Mouse (Mus musculus) layer of hippocampus, postnatal 36 days (tissue): ENCODE measurements around the gene Nkain4. TPM values are rescaled to one million over a fixed set of nuclear protein-coding genes. Genes with fewer than 3 reads are reported as not detected.

ENCODE experiments used
- DNase-seq, 2 experiments: peaks; one replicate each; pipeline ENCODE4 v3.0.0; 2022
- total RNA-seq, 2 experiments: library from RNA; stranded (reverse); gene quantifications; 2 replicates each; pipeline ENCODE4 v1.2.3; 2021

Gene Nkain4
- total RNA-seq, 2 experiments from 2014 or later: 54.5 to 57.2 TPM

DNA sequence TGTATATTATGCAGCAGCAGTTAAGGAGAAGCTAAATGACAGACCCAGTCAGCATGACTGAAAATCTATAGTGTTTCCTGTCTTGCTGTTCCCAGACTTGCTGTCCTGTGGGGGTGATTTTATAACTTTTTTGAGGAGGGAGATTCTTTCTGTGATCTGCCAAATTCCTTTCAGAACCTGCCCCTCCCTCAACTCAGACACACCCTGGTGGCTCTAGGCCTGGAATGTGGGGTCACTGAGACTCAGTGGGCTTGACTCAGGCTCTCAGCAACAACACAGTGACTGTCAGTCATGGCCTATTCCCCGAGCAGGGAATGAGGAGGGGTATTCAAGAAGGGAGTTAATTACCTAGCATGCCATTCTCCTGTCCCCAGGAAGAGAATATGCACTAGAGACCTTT lies 4.6 kb downstream of the Nkain4 start:
- DNase-seq: no peak

DNA sequence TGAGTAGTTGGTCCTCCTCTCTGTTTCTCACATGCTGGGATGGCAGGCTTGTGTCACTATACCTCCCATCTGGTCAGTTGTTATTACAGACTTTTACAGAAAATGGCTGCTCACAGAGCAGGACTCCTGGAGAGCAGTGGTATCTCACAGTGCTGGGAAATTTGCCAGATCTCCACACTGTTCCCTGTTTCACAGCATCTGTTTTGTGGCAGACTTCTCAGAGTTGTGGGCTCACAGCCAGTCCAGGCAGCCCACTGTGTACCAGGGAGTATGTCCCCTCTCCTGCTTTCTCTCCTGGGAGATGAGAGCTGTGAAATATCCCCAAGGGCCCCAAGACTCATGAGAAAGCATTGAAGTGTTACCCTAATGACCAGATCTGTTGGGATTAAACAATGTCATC lies 12.6 kb downstream of the Nkain4 start:
- peak; percentile 36 to 48 for DNase-seq

- DNase-seq: no peak
Observed at GRCm38 (mm10) chr2:180940187-180940586, 14.3 kb downstream of the Nkain4 start.

DNA sequence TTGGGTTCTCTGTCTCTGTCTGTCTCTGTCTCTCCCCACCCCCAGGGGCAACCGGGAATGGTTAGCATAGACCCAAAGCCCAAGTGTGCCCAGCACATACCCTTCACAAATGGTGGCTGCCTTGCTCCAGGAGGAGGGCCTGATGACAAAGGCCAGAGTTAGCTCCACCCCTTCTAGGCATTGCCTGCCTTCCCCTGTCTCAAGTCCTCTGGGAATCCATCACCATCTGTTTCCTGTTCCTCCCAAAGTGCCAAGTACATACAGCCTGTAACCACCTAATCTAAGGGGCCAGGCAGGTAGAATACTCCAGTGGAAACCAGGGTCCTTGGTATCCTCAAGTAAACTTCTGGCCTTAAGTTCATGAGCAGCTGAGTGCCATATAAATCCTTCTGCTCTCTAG lies 22.1 kb downstream of the Nkain4 start:
- no peak for DNase-seq

- DNase-seq: no peak
Observed at GRCm38 (mm10) chr2:180928723-180929122, 25.8 kb downstream of the Nkain4 start, which contains the start of gene Birc7. Gene Birc7 (plus strand): TSS chr2:180929023.

DNA sequence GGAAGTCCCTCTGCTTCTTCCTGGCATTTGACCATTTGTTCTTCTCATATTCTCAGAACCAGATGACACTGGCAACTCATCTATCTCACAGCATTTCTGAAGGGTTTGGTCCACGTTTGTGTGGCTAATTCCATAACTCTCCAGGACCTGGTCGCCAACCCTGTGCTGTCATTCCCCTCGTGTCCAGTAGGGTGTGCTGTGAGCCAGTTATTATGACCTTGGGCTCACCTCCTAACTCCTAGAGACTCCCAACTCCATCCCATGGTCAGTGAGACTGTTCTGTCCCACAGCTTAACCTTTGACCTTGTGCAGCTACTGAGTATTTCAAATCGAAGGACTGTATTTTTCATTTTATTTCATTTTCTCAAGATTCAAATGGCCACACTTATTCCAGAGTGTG lies 29.3 kb downstream of the Nkain4 start:
- peak; percentile 55 to 73 for DNase-seq

- no peak for DNase-seq
Observed at GRCm38 (mm10) chr2:180922739-180923138, 31.8 kb downstream of the Nkain4 start.

DNA sequence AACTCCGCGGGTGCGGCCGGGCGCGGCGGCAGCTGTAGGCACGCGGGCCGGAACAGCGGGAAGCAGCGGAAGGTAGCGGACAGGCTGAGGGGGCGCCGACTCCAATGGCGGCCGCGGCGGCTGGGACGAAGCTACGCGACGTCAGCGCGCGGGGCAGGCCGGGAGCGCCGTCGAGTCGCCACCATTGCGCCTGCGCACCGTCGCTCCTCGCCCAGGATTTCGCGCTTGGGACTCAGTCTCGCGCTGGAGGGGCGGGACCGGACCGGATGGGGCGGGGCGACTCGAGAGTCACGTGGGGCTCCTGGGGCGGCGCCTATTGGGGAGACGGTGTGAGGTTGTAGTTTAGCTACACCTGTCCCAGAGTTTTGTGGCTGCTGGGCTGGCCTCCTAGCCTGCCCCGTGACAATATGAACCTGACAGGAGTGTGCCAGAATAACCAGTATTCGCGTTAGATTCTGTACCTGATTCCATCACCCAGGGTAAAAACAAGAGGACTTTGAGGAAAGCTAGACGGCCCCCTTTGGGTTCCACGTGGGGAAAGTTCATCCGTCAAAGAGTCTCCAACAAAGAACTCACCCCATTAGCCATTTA lies 33.6 kb downstream of the Nkain4 start, which contains the start of gene Ythdf1:
Ythdf1 (minus strand) TSS at position 140 of the 591 bp plus-strand sequence.
- DNase-seq: peak; percentile 97 to 98

DNA sequence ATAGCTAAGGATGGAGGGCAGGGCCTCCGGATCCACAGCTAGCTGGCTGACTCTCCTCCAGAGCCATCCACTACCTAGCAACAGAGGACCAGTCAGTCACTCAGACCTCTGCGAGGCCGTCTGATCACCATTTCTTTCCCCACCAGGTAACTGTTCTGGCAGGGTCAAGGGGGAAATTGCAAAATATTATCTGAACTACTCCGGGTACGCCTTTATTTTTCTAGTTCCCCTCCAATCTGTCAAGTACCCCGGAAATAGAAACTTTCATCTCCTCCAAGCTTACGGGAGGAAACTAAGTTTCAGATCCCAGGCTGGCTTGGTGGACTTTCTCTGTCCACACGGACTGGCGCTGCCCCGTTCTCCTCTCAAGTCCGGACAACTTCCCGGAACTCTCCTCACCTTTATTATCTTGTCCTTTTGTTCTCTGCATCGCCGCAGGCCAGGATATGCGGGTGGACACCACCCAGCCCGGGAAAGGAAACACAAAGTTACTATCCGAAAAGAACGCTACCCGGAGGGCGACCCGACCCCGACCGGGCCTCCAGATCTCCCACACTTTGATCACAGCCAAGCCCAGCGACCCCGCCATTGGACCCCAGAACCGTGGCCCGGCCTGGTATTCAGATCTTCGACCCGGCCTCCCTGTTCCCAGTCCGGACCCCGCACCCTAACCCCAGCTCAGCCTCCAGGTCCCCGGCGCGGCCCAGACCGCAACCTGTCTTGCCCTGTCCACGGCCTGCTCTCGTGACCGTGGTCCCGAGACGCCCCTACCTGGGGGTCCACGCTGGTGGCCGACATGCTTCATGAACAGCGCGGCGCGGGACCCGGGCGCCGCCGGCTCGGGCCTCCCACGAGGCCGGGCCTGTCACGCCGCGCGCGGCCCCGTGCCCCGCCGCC lies 34.3 kb downstream of the Nkain4 start:
- DNase-seq: no peak

DNA sequence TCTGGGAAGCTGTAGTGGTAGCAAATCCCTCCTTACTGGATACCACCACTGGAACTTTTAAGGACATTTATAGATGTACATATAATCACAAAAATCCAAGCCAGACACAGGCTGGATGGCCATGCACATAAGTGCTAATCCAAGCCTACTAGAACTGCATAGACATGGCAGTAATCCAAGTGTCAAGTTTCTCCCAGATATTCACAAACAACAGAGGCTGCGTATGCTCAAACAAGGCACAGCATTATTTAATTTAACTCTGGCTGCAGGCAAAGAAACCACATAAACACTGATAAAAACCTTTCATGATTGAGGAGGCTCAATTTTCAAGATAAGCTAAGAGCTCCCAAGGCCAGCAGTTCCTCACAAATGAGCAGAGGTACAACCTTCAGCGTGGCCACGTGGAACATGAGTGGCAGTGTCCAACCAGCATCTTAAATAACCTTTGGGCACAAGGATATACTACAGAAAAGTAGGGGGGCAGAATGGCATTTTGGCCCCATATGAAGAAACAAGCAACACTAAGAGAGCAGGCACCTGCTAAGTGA lies 38.5 kb downstream of the Nkain4 start:
- no peak for DNase-seq

GRCm38 (mm10) chr2:180910928-180911327 lies 43.6 kb downstream of the Nkain4 start:
- DNase-seq: peak in 1 of 2 experiments; percentile 23

- no peak for DNase-seq
Observed at GRCm38 (mm10) chr2:180905556-180906221, 48.8 kb downstream of the Nkain4 start.

DNA sequence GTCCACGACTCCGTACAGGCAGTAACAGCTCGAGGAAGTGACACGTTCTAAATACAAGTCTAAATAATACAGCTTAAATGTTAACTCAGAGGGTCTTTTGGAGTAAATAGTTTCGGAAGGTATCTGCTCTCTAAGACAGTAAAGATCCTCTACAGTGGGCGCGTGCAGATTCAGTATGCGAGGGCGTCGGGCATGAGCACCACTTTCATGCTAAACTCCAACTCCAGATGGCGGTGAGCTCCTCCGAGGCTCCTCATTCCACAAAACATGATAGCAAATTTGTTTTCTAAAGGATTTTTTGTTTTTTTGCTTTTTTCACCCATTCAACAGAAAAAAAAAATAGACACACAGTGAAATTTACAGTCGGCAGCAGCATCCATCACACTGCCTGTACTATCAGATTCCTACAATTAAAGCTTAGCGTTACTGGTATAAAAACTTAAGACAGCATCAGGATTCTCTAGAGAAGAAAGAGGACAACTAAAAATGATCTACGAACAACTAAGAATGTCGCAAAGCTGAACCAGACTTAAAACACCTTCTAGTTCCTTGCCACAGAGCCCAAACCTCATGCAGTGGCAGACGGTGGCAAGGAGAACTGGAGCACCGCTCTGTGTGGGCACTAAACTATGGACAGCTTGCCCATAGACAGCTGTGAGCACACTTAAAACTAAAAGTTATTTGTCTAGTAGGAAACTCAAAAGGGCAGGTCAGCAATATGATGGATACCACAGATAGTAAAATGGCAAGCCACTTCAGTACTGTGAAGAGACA lies 49.9 kb downstream of the Nkain4 start:
- DNase-seq: no peak

GRCm38 (mm10) chr2:180902086-180902485 lies 52.4 kb downstream of the Nkain4 start:
- DNase-seq: no peak

GRCm38 (mm10) chr2:180897857-180898256 lies 56.6 kb downstream of the Nkain4 start:
- peak in 1 of 2 experiments; percentile 21 for DNase-seq

DNA sequence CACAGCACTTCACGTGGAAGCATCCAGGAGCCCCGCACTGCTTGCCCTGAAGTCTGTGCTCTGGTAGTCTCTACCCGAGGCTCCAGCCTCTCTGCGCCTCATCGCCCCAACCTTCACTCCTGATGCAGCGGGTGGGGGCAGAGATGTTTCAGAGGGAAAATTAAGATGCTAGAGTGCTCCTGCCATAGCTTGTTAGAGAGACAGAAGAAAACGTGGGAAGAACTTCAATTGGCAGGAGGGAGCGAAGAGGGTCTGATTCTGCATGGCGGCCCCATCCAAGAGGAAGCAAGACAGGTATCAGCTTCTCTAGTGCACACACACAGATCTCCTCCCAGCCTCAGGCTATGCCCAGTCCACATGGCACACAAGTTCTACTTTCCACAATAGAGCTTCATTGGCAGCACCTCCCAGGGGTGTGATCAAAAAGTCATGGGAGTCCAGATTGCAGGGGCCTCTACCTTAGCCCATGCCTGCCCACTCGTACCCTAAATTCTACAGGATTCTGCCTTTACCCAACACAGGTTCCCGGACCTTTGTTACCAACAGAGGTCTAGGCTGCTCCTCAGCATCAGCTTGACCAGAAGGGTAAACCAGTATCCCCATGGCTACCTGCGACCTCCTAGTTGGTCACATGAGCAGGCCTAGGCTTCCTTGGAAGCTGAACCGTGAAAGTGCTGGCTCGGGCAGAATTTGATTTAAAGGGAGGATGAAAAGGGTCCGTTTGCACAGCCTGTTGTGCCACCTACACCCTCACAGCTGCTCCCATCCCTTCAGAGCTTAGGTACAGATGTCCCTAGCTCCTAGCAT lies 57.5 kb downstream of the Nkain4 start:
- DNase-seq: peak; percentile 34 to 39

GRCm38 (mm10) chr2:180895837-180896525 lies 58.5 kb downstream of the Nkain4 start:
- DNase-seq: peak; percentile 25 to 28

GRCm38 (mm10) chr2:180895321-180895720 lies 59.2 kb downstream of the Nkain4 start:
- DNase-seq: peak in 1 of 2 experiments; percentile 21

DNA sequence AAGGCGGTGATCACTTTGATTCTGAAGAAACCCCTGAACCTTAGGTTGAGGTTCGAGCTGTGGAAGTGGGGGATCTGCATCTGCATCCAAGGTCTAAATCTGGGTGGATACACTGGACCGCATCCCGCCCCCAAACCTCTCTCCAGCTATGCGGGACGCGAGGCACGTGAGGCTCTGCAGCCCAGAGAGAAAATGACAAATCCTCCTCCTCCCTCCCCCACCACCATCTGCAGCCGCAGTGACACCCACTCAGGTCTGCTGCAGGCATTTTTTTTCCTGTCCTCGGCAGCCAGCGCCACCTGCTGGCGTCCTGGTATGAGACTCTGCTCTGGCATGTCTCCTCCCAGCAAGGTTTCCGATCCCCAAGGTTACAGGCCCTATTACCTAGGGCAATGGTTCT lies 59.8 kb downstream of the Nkain4 start:
- peak; percentile 88 to 91 for DNase-seq

DNA sequence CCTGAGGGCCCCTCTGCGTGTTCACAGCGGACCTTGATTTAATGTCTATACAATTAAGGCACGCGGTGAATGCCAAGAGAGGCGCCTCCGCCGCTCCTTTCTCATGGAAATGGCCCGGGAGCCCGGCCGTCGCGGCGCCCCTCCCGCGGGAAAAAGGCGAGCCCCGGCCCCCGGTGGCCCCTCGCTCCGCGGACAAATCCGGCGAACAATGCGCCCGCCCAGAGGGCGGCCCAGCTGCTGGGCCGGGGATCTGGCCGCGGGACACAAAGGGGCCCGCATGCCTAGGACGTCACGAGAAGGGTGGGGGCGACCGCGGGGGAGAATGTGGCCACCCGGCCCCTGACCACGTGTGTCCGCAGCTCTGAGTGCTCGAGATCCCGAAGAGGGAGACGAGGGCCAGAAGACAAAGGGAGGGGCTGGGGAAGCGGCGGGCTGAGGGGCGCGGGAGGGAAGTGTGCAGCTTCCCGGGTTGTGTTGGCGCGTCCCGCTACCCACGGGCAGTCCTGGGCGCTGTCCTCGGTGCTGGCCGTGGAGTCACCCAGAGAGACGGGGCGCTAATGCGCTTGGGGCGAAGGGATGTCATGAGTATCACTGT lies 60.4 kb downstream of the Nkain4 start:
- DNase-seq: peak; percentile 42 to 54
